Mouse (Mus musculus) megakaryocyte, embryonic 14.5 days (primary cell): ENCODE data around the gene Ikzf1.

Experiments used
- FLI1 ChIP-seq: IDR thresholded peaks from 2 replicates; pipeline ENCODE4 v1.6.1; 2012; ENCODE audit warnings: low read length, inconsistent platforms, mixed read lengths
- GATA1 ChIP-seq: IDR thresholded peaks from 3 replicates; pipeline ENCODE4 v1.6.1; 2012; ENCODE audit warnings: mixed read lengths, low read length, inconsistent platforms, borderline replicate concordance

DNA sequence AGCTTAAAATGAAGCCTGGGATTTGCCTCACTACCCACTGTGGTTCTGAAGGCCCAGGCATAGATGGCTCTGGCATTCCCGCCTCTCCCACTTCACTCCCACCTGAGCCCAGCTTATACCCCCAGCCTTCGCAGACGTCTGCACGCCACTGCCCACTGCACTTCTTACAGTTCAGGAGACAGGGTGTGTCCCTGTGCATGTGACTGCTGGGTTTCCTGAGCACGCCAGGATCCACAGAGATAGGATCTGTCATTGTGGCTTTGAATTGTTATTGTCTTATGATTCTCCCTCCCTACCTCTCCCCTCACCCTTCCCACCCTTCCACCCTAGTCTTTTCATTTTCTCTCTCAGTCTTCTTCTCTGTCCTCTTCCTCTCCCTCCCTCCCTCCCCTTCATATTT, 34.9 kb downstream of the Ikzf1 start:
- TF ChIP-seq GATA1 (no peak), FLI1 (no peak)
